Mouse (Mus musculus) CH12.LX (cell line): ENCODE measurements around the gene Ehf. TPM values are rescaled to one million over a fixed set of nuclear protein-coding genes. Genes with fewer than 3 reads are reported as not detected.

ENCODE experiments used
- DNase-seq: peaks from one replicate; pipeline ENCODE4 v3.0.0-alpha.2; 2013; ENCODE audit errors: extremely low read depth
- H3K27ac ChIP-seq: 2 replicates; pipeline ENCODE4 v1.5.1; 2012; ENCODE audit warnings: low read depth, mild to moderate bottlenecking, control low read depth, moderate library complexity; ENCODE audit not compliant: insufficient read depth
- H3K27me3 ChIP-seq: replicated peaks from 2 replicates; pipeline ENCODE3; 2012; ENCODE audit warnings: inconsistent platforms
- H3K36me3 ChIP-seq, 2 experiments: replicated peaks in 1 of 2; 2 replicates each; pipeline versions ENCODE3 to v1.6.1; 2012; ENCODE audit warnings: inconsistent platforms in 1 of 2, low read length in 1 of 2, mild to moderate bottlenecking in 1 of 2, mixed read lengths in 1 of 2, moderate library complexity in 1 of 2; ENCODE audit not compliant: control insufficient read depth in 1 of 2, insufficient read depth in 1 of 2
- H3K4me1 ChIP-seq, 2 experiments: 2 replicates each; pipeline ENCODE4 v1.6.1; 2012; ENCODE audit warnings: inconsistent platforms in 1 of 2, moderate library complexity in 1 of 2; ENCODE audit not compliant: insufficient read depth in 2 of 2, control insufficient read depth in 1 of 2
- H3K4me2 ChIP-seq: 2 replicates; pipeline ENCODE4 v1.6.1; 2012; ENCODE audit warnings: low read depth, mild to moderate bottlenecking, control low read depth; ENCODE audit not compliant: poor library complexity, insufficient read depth, severe bottlenecking
- H3K4me3 ChIP-seq, 3 experiments: fragments of 150-350 bp in 1 of 3; sonication (generic) in 1 of 3; replicated peaks in 1 of 3; 2 replicates each; pipeline versions ENCODE3 to v1.5.1; 2011 to 2012; ENCODE audit warnings: low read depth in 2 of 3, low read length in 2 of 3, mild to moderate bottlenecking in 2 of 3, moderate library complexity in 2 of 3, control low read depth in 1 of 3, improper control_type of control experiment in 1 of 3, inconsistent platforms in 1 of 3, mixed read lengths in 1 of 3; ENCODE audit not compliant: poor library complexity in 1 of 3
- H3K79me2 ChIP-seq: replicated peaks from 2 replicates; pipeline ENCODE4 v1.6.1; 2012; ENCODE audit warnings: mild to moderate bottlenecking, moderate library complexity; ENCODE audit not compliant: control insufficient read depth, poor library complexity, insufficient read depth, severe bottlenecking; ENCODE audit errors: extremely low read depth
- H3K9ac ChIP-seq: 2 replicates; pipeline ENCODE4 v1.6.1; 2012; ENCODE audit warnings: low read depth, mild to moderate bottlenecking, control low read depth, moderate library complexity; ENCODE audit not compliant: insufficient read depth
- H3K9me3 ChIP-seq: replicated peaks from 2 replicates; pipeline ENCODE3; 2012; ENCODE audit warnings: low read length, inconsistent platforms, mixed read lengths
- CHD2 ChIP-seq: IDR thresholded peaks from 2 replicates; pipeline ENCODE4 v1.6.1; 2011; ENCODE audit warnings: low read length, improper control_type of control experiment
- CTCF ChIP-seq, 2 experiments: IDR thresholded peaks in 1 of 2; conservative IDR thresholded peaks in 1 of 2; 2 replicates each; pipeline ENCODE4 v1.5.1; 2011 to 2012; ENCODE audit warnings: low read depth in 2 of 2, low read length in 2 of 2, improper control_type of control experiment in 1 of 2, inconsistent platforms in 1 of 2, mild to moderate bottlenecking in 1 of 2, moderate library complexity in 1 of 2
- E2F4 ChIP-seq: IDR thresholded peaks from 2 replicates; pipeline ENCODE4 v1.6.1; 2011; ENCODE audit warnings: low read depth, low read length, improper control_type of control experiment; ENCODE audit not compliant: insufficient replicate concordance
- ETS1 ChIP-seq: conservative IDR thresholded peaks from 2 replicates; pipeline ENCODE4 v1.6.1; 2012; ENCODE audit warnings: low read depth, mild to moderate bottlenecking, inconsistent platforms, low read length, improper control_type of control experiment, moderate library complexity
- JUN ChIP-seq: IDR thresholded peaks from 2 replicates; pipeline ENCODE4 v1.6.1; 2011; ENCODE audit warnings: low read depth, mild to moderate bottlenecking, low read length, improper control_type of control experiment, moderate library complexity; ENCODE audit not compliant: insufficient read depth
- MAFK ChIP-seq: IDR thresholded peaks from 2 replicates; pipeline ENCODE4 v1.6.1; 2011; ENCODE audit warnings: low read length, improper control_type of control experiment; ENCODE audit not compliant: insufficient replicate concordance
- MAX ChIP-seq: IDR thresholded peaks from 2 replicates; pipeline ENCODE4 v1.6.1; 2011; ENCODE audit warnings: low read length, improper control_type of control experiment
- MXI1 ChIP-seq: IDR thresholded peaks from 2 replicates; pipeline ENCODE4 v1.6.1; 2011; ENCODE audit warnings: mild to moderate bottlenecking, low read depth, low read length, improper control_type of control experiment
- NRF1 ChIP-seq: IDR thresholded peaks from 2 replicates; pipeline ENCODE4 v1.6.1; 2014; ENCODE audit warnings: low read depth, mild to moderate bottlenecking, inconsistent platforms, low read length, improper control_type of control experiment, moderate library complexity
- PAX5 ChIP-seq: IDR thresholded peaks from 2 replicates; pipeline ENCODE4 v1.6.1; 2012; ENCODE audit warnings: low read length, inconsistent platforms, mixed read lengths
- POLR2A ChIP-seq: IDR thresholded peaks from 2 replicates; pipeline ENCODE4 v1.6.1; 2011; ENCODE audit warnings: low read depth, mild to moderate bottlenecking, improper control_type of control experiment, low read length
- POLR2AphosphoS2 ChIP-seq: IDR thresholded peaks from 2 replicates; pipeline ENCODE4 v1.6.1; 2011; ENCODE audit warnings: low read depth, low read length, improper control_type of control experiment
- RAD21 ChIP-seq: IDR thresholded peaks from 2 replicates; pipeline ENCODE4 v1.6.1; 2011; ENCODE audit warnings: low read depth, mild to moderate bottlenecking, low read length, improper control_type of control experiment, moderate library complexity
- RCOR1 ChIP-seq: conservative IDR thresholded peaks from 2 replicates; pipeline ENCODE4 v1.6.1; 2012; ENCODE audit warnings: low read depth, mild to moderate bottlenecking, inconsistent platforms, low read length, improper control_type of control experiment
- UBTF ChIP-seq: IDR thresholded peaks from 2 replicates; pipeline ENCODE4 v1.6.1; 2012; ENCODE audit warnings: low read depth, mild to moderate bottlenecking, inconsistent platforms, low read length, improper control_type of control experiment, moderate library complexity
- USF1 ChIP-seq: IDR thresholded peaks from 2 replicates; pipeline ENCODE4 v1.6.1; 2014; ENCODE audit warnings: low read depth, mild to moderate bottlenecking, inconsistent platforms, low read length, improper control_type of control experiment
- ZC3H11A ChIP-seq: IDR thresholded peaks from 2 replicates; pipeline ENCODE4 v1.6.1; 2012; ENCODE audit warnings: low read depth, mild to moderate bottlenecking, inconsistent platforms, low read length, improper control_type of control experiment
- ZKSCAN1 ChIP-seq: IDR thresholded peaks from 2 replicates; pipeline ENCODE4 v1.6.1; 2012; ENCODE audit warnings: low read depth, inconsistent platforms, low read length, improper control_type of control experiment, borderline replicate concordance
- ZMIZ1 ChIP-seq: IDR thresholded peaks from 2 replicates; pipeline ENCODE4 v1.6.1; 2012; ENCODE audit warnings: low read depth, mild to moderate bottlenecking, inconsistent platforms, low read length, improper control_type of control experiment
- dilution Hi-C: fragments of 300-500 bp; cut with MboI; formaldehyde crosslinking; loops from 2 replicates; pipeline ENCODE4 v1.14.3; 2020; ENCODE audit warnings: low sequenced_read_pairs; ENCODE audit not compliant: extremely low pct_unique_long_range_greater_than_20kb, extremely low pct_ligation_motif_present
- in situ Hi-C: fragments of 300-500 bp; cut with MboI; formaldehyde crosslinking; loops from 3 replicates; pipeline ENCODE4 v1.14.3; 2019; ENCODE audit warnings: low sequenced_read_pairs, low pct_ligation_motif_present, low pct_unique_long_range_greater_than_20kb, mixed read lengths
- polyA plus RNA-seq: library from polyadenylated mRNA; unstranded; fragments of >175 nt; gene quantifications from 2 replicates; pipeline ENCODE4 v1.2.1, GENCODE M21; 2012; ENCODE audit warnings: low read depth; ENCODE audit not compliant: insufficient read length
- total RNA-seq, 2 experiments: library from RNA; depleted of rRNA; stranded (reverse); fragments of 300-350 nt in 1 of 2; fragments of >200 nt in 1 of 2; gene quantifications; 2 replicates each; pipeline ENCODE4 v1.2.3; 2012 to 2014

The Ehf gene
- total and polyA plus RNA-seq, 3 experiments = 0.63 to 0.64 TPM; not detected in 1

GRCm38 (mm10) chr2:103331666-103332191, 28.7 kb upstream of the Ehf start:
- Histone ChIP-seq H3K9ac (no peak overlapping the region), H3K4me3 (no peak overlapping the region), H3K27ac (no peak overlapping the region), H3K4me2 (no peak overlapping the region), H3K79me2 (no peaks in the 10 kb centered on the region), H3K36me3 (no peaks in the 10 kb centered on the region), H3K9me3 (no peaks in the 10 kb centered on the region), H3K27me3 (no peaks in the 10 kb centered on the region), H3K4me1 (no peaks in the 10 kb centered on the region)
- in situ Hi-C loops = no loop called here
- dilution Hi-C loops = no loop called here
- TF ChIP-seq POLR2AphosphoS2 (no peak), UBTF (no peak), USF1 (no peak), ETS1 (no peak), RCOR1 (no peak), MXI1 (no peak), ZKSCAN1 (no peak), NRF1 (no peak), ZMIZ1 (no peak), CTCF (conservative IDR thresholded peaks at IDR 0.05 in 1 of 2, IDR thresholded peaks at IDR 0.05 in 1 of 2; ENCODE audit: low read depth in 2 of 2, low read length in 2 of 2) (no peak), CHD2 (no peak), JUN (no peak), MAX (no peak), RAD21 (no peak), POLR2A (no peak)
- DNase-seq = no peak

- no peak for DNase-seq
- Histone ChIP-seq H3K9ac (no peak overlapping the region), H3K27me3 (no peaks in the 10 kb centered on the region), H3K27ac (no peak overlapping the region), H3K79me2 (no peaks in the 10 kb centered on the region), H3K4me2 (no peak overlapping the region), H3K9me3 (no peaks in the 10 kb centered on the region), H3K4me1 (no peaks in the 10 kb centered on the region), H3K36me3 (no peaks in the 10 kb centered on the region), H3K4me3 (no peak overlapping the region)
- dilution Hi-C loops = no loop called here
- TF ChIP-seq POLR2A = no peak
- TF ChIP-seq MAFK = no peak
- no peak for TF ChIP-seq JUN
- no peak for TF ChIP-seq E2F4
- no peak for TF ChIP-seq ZC3H11A
- TF ChIP-seq PAX5 = no peak
- in situ Hi-C loops = no loop called here
Measured at GRCm38 (mm10) chr2:103328731-103329130, 25.7 kb upstream of the Ehf start.
